Mouse (Mus musculus) left cerebral cortex, adult 18-20 months (tissue): ENCODE results near the gene Foxk1. TPM values are rescaled to one million over a fixed set of nuclear protein-coding genes. Genes with fewer than 3 reads are reported as not detected.

Experiments used
- DNase-seq, 2 experiments: peaks; one replicate each; pipeline ENCODE4 v3.0.0; 2021 to 2022; ENCODE audit warnings: low spot score in 2 of 2, mixed read lengths in 1 of 2
- long read RNA-seq, 2 experiments: library from polyadenylated mRNA; stranded (forward); transcript quantifications; one replicate each; pipeline ENCODE4 v2.0.0; 2021
- total RNA-seq, 2 experiments: library from RNA; stranded (reverse); gene quantifications; 2 replicates each; pipeline ENCODE4 v1.2.3; 2021

Gene Foxk1
- 10 to 100 TPM; 40.8 to 41.1 TPM for total RNA-seq
- long read RNA-seq, experiment 1, full-length matches to known transcripts: 3 of 9 reads
- long read RNA-seq, experiment 1, partial matches to known transcripts: 1 of 9 reads
- long read RNA-seq, experiment 1, other reads (novel, unspliced or antisense): 5 of 9 reads
- long read RNA-seq, experiment 2, partial matches to known transcripts: 1 of 8 reads
- long read RNA-seq, experiment 2, other reads (novel, unspliced or antisense): 7 of 8 reads

DNA sequence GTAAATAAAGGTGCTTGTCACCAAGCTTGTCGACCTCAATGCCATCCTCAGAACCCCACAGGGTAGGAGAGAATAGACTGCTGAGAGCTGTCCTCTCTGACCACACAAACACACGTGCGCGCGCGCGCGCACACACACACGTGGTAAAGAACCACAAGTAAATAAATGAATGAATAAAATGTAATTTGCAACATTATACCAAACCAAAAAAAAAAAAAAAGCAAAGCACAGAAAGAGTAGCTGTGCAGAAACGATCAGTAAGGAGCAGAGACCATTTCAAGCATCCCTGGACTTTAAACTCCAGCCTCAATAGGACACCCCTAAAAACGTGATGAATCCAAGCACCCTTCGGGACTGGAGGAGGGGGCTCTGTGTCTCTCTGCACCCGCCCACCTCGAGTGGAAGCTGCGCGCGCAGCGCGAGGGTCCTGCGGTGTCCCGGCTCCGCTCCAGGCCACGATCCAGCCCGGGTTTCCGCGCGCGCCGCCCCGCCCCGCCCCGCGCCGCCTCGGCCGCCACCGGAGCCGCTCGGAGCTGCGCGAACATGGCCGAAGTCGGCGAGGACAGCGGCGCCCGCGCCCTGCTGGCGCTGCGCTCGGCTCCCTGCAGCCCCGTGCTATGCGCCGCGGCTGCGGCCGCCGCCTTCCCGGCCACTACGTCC, at the start of gene Foxk1:
Foxk1 (plus strand) TSS at position 517 of the 660 bp plus-strand sequence.
- peak; percentile 95 to 96 for DNase-seq

DNA sequence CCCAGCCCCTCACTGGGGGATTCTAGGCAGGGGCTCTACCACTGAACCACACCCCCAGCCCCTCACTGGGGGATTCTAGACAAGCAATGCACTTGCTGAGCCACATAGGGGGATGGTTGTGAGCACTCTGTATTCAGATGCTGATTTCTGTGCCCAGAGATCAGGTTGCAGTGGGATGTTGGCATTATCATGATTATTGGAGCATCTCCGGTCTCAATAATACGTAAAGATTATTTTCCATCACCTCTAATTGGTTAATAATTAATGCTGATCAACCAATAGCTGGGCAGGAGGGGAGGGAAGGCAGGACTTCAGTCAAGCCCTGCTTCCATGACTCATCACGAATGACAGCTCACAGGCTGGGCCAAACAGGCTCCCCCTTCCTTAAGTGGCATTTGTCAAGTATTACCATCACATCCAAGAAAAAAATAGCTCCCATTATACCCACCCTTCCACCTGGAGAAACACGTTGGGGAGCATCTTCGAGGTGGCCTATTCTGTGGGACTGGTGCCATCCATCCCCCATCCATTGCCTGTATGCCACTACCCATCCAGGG, 48.9 kb upstream of the Foxk1 start:
- DNase-seq: no peak

DNA sequence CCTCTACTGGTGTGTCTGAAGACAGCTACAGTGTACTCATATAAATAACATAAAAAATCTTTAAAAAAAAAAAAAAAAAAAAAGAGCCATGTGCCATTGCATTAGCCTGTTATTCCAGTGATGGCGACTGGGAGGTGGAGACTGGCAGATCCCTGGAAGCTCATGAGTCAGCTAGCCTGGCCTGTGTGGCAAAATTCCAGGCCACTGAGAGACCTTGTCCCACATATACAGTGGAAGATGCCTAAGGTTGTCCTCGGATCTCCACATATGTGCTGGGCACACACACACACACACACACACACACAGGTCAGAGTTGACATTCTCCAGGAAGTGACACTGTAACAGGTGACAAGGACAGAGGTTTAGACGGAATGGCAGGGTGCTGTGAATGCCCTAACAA, 46.2 kb upstream of the Foxk1 start:
- no peak for DNase-seq

DNA sequence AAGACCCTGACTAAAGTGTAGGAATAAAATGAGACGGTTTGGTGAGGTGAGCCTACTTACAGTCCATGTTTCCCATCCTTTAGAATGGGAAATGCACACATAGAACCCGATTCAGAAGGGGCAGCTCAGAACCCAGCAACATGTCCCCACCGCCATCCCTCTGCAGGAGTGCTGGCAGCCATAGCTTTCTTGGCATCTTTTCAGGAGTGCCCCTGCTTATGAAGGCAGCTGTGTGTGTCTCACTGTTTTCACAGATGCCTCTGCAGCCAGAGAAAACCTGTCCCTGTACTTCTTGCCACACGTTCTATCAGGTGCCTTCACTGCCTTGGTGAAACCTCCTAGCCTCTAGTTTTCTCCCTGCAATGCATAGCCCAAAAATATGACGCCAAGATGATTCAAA, 40.1 kb upstream of the Foxk1 start:
- DNase-seq: no peak

DNA sequence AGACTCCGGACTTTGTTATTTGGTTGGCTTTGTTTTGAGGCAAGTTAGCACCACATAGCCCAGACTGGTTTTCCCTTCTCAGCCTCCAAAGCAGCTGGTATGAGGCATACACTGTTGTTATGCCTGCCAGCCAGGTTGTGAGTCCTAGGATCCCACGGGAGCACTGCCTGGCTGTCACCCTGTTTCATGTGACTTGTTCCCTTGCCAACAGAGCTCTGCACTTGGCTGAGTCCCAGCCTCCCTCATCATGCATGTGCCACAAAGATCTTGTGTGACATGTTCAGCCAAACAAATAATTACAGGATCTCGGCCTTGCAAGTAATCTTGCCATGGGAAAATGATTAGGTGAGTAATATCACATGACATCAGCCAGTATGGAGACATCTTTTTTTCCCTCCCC, 38.4 kb upstream of the Foxk1 start:
- DNase-seq: no peak

DNA sequence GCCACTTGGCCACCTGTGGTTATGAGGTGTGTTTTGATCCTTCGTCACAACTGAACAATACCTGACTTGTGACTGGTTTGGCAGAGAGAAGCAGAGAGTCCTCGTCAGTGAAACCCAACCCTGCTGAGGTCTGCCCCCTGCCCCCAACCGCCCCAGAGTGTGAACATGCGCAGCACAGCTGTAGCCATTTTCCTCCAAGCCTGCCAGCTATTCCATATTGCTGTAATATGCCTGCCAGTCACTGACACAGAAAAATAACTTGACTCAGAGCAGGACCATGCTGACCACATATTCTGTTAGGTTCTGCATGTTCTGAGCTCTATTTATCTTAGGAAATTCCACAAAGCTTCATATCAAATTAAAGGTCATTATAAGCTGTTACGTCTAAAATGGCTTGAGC, 37.2 kb upstream of the Foxk1 start:
- no peak for DNase-seq

DNA sequence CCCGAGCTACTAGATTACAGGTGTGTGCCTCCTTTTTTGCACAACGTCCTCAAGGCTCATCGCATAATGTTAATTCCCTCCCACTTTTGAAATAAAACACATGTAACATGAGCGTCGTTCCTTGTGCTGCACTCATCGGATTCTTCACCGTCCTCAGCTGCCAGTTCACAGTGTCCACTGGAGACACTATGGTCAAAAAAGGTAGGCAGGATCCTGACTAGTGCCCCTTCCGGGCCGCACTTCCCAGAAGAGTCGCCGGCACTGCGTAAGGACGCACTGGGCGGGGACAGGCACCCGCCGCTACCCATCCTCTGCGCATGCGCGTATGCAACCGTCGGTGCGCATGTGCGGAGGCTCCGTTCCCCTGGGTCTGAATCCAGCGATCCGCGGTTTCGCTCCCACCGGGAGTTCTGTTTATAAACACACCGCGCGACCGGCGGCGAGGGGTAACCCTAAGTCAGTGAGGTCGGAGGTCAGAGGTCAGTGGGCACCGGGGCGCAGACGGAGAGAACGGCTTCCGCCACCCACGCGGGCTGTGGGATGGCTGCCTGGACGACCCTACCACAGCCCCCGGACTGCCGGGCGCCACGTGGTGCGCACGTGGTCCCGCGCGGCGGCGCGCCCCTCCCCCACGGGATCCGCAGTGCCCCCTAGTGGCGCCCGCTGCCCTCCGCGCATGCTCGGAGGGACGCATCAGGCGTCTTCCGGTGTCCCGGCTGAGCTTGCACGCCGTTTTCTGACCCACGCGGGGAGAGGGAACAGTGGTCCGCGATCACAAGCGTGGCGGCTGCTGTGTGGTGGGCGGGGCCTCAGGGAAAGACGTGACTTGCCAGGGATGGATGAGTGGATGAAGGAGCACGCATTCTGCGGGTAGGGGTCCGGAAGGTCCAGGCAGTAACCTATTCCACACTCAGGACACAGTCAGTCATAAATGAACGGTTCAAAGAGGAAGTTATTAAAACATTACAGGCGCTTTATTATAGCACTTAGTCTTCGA, 33.9 kb upstream of the Foxk1 start:
- DNase-seq: peak; percentile 98 to 99

DNA sequence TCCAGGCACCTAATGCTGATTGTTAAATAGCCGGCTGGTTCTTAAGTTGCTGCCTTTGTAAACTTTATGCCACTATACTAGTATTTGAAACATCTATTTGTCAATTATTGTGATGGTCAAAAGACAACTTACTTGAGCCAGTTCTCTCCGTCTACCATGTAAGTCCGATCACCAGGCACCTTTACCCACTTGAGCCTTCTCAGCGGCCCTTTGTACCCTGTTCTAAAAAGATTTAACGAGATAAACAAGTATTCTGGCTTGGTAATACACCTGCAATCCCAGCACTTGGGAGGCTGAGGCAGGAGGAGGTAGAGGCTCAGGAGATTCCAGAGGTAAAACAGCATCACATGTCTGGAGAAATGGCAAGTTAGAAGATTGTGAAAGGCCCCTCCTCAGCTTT, 33.2 kb upstream of the Foxk1 start:
- DNase-seq: no peak

DNA sequence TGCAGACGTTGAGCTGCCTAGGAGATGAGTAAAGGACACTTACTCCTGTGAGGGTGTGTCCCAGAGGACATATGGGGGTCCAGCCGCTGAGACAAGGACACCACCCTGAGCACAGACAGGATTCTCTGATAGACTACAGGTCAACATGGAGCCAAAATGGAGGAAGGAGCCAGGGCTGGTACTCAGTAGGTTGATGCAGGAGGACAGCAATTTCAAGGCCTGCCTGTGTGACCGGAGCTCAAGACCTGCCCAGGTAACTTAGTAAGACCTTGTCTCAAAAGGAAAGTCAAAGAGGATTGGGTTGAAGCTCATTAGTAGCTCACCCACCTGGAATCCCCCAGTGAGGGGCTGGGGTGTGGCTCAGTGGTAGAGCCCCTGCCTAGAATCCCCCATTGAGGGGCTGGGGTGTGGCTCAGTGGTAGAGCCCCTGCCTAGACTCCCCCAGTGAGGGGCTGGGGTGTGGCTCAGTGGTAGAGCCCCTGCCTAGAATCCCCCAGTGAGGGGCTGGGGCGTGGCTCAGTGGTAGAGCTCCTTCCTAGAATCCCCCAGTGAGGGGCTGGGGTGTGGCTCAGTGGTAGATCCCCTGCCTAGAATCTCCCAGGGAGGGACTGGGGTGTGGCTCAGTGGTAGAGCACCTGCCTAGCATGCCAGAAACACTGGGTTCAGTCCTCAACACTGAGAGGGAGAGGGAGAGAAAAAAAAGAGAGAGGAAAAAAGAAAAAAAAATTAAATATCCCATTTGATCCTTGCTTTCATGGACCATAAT, 30.7 kb upstream of the Foxk1 start:
- DNase-seq: no peak

DNA sequence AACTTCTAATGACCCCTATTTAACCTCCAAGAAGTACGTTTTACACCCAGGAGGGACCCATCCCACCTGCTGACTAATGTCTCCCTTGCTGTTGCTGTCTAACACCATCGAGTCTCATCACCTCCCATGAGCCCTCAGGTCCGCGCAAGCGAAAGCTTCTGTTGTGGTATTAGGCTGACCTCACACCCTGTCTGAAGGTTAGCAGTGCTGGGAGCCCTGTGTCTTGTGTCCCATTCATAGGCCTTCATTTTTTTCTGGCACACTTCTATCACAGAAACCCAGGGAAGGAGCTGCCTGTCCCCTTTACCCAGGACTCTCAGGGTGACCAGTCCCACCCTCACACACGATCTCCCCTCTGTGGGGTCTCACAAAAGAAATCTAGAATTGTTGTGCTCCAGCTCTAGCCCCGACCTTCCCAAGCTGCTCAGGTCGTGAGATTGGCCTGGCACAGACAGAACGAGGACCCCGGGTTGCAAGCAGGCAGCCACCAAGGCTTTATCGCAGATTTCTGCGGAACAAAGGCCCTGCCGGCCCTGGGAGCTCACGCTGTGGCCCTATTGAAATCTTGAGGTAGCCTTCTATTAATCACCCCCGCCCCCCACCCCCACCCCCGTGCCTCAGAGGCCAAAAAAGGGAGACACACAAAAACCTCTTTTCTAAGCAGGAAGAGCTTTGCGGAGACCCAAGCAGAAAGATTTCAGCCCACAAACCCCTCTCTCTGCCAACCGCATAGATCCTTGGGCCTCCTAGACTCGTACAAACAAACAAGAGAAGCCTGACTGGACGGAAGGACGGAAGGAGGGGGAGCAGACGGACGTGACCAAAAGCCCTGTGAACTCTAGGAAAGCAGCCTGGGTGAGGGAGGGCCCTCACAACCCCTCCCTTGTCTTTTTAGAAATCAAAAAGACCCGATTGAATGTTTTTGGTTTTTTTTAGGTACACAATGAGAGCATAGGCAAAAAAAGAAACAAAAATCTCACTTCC, 29.8 kb upstream of the Foxk1 start:
- no peak for DNase-seq

DNA sequence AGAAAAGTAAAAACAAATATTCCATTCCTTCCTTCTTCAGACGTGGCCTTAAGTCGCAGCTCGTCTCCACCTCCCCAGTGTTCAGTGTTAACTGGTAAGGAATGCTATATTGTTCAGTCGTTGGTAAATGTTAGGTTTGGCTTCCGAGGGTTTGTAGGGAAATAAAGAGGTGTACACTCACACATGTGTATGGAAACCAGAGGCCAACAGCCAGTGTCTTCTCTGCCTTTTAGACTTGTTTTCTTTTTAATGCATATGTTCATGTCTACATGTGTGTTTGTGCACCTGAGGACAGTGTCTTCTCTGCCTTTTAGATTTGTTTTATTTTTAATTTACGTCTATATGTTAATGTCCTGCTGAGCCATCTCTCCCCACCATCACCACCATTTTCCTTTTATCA, 29.1 kb upstream of the Foxk1 start:
- no peak for DNase-seq

DNA sequence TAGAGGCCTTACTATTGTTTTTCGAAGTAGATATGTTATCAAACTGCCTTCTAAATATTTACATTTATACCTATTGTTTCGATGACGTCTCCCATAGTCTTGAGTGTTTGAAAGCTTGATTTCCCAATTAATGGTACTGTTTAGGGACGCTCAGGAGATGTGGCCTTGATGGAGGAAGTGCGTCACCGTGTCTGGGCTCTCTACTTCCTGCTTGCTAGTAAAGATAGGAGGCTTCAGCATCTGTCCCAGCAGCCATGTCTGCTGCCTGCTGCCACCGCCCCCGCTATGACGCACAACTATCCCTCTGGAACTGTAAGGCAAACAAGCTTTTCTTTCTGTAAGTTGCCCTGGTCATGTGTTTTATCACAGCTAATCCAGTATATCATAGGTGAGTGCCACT, 27.0 kb upstream of the Foxk1 start:
- DNase-seq: no peak

DNA sequence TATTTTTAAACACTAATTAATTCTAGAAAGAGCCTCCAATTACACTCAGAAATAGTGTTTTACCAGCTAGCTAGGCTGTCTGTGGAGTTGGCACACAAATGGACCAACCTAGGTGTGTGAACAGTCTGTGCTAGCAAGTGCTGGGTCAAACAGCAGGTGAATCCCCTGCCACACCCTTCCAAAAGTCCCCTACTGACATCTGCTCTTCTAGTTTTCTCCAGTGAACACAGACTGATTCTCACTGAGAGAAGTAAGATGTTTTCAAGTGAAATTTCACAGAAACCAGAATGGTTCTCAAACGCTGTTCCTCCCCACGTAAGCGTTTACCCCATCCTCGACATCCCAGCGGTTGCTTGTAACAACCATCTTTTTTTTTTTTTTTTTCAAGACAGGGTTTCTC, 25.7 kb upstream of the Foxk1 start:
- no peak for DNase-seq

DNA sequence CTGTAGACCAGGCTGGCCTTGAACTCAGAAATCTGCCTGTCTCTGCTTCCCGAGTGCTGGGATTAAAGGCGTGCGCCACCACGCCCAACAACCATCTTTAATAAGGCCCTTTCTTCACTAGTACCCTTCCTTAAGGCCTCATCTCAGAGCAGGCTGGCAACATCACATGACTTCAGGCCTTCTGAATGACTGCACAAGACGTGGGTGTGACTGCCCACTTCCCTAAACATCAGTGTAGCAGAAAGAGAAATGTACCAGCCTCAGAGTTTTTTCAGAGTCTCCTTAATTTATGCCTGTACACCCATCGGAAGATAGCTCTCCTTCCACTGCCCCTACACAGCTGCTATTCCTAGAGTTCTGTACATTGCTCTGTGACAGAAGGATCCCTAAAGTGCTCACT, 25.2 kb upstream of the Foxk1 start:
- peak in 1 of 2 experiments; percentile 36 for DNase-seq

DNA sequence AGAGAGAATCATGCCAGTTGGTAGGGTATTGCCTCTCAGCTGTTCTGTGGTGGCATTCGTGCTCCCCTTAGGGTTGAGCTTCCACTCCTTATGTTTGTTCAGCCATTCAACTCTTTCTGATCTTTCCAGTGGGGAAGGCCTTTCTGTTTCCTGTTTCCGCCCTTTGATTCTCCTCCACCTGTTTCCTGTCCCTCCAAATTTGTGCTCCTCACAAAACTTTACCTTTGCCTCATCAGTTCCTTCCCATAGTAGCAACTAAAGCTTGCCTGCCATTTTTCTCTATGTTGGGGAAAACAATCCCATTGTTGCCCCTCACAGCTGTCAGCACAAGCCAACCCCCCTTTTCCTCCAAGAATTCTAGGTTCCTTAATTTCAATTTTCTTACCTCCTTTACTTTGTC, 23.2 kb upstream of the Foxk1 start:
- no peak for DNase-seq

DNA sequence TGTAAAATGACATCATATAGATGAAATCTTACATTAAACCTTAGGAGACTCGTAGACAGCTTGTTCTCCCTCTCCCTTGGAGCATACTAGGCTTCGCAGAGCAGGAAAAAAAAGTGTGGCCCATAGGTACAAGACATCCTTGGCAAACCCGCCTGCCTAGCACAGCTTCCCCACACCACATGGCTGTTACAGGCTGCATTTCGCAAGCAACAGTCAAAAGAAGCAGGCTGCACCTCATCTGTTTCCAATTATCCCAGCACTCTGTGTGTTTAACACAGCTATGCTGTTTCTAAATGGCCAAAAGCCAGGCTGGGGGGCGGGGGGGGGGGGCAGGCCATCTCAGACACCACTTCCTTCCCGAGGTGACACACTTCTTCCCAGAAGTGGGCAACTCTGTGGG, 20.8 kb upstream of the Foxk1 start:
- DNase-seq: no peak

DNA sequence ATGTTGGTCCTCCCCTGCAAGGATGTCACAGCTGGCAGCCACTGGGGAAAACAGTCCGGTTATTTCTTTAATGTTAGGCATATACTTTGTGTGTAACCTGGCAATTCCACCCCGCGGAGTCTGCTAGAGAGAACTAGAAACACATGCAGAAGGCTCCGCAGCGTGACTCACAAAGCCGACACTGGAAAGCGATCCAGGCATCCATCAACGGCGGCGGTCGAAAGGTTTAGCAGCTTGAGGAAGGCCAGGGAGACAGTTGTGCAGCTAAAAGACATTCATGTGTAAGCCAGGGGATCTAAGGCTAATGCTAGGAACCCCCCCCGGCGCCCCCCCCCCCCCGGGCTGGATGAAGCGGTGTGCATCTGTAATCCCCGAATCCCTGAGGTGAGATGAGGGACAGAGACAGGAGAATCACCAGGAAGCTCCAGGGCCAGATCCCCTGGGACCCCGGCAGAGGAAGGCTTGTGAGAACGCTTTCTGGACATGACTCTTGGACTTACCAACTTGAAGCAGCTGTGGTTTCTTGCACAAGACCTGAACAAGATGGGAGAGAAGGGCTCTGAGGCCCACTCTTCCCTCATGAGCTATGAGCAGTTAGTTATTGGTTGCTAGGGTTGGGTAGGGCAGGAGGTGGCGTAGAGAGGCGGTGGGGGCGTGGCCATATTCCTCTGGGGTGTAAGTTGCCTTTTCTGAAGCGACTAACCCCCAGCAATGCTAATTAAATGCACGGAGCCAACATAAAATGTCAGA, 16.2 kb upstream of the Foxk1 start:
- peak; percentile 54 to 62 for DNase-seq

DNA sequence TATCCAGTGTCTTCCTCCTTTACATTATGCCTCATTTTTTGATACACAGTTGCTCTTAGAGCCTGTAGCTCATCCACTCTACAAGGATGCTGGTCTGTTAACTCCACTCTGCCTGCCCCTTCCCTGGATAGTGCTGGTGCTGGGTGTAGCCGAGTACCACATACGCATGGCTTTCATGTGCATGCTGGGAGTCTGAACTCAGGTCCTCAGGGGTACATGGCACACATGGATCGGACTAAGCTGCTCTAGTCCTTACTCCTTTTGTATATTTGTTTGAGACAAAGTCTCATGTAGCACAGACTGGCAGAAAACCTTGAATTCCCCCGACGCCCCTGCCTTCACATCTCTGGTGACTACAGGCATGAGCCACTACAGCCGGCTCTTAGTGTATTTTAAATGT, 15.0 kb upstream of the Foxk1 start:
- DNase-seq: no peak
